Mouse (Mus musculus) thymus, adult 2 months (tissue): ENCODE results near the gene Gm47791.

Experiments used
- CTCF ChIP-seq: fragments of 200-500 bp; IDR thresholded peaks from 2 replicates; pipeline ENCODE4 v1.5.1; 2012; ENCODE audit warnings: mild to moderate bottlenecking, control low read depth, low read length, moderate library complexity, borderline replicate concordance; ENCODE audit not compliant: control insufficient read depth, poor library complexity, insufficient read depth; ENCODE audit errors: extremely low read depth
- POLR2A ChIP-seq: fragments of 200-500 bp; IDR thresholded peaks from 2 replicates; pipeline ENCODE4 v1.6.1; 2012; ENCODE audit warnings: mild to moderate bottlenecking, low read length, control low read depth, moderate library complexity; ENCODE audit not compliant: control insufficient read depth, poor library complexity, insufficient read depth; ENCODE audit errors: extremely low read depth

DNA sequence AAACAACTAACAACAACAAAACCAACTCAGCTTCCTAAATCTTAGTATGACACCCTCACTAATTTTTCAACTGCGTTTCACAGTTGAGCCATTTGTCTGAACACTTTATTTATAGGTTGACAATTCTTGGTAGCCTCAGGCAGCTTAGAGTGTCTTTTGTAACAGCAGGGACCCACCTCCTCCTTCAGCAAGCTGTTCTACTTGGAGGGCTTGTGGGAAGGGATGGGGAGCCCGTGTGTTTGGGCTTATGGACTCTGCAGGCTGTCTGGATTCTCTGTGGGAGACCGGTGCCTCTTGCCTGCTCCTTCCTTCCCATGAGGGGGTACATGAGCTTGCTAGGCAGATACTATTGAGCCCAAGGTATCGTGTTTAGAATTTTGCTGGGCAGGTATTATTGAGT lies 22.9 kb upstream of the Gm47791 start:
- no peak for TF ChIP-seq POLR2A
- TF ChIP-seq CTCF: no peak
